9 mouse cellular contexts compared by ENCODE assay signal in genomic region chr12:112793601-112794355, GRCm38 (mm10). TPM values are rescaled to one million over a fixed set of nuclear protein-coding genes. Genes with fewer than 3 reads are reported as not detected.
DNase-seq lines count a peak whose midpoint lies in the region; ATAC-seq and TF ChIP-seq lines count a peak whose summit lies in the region.
"Had no signal": no experiment of that assay in that cellular context is flagged by ENCODE, and none has a peak within 500 bp of the region (broad histone marks: within the 10 kb centered on the region; RNA-seq: fewer than 3 reads in every experiment).

No protein-coding gene starts in this region.

- no peak; the same call in 1 of the 2 replicates for ATAC-seq in intestine, embryonic 14.5 days (replicated peaks; ENCODE audit: low FRiP score, low TSS enrichment, low read depth)
- no peak for ATAC-seq in intestine, postnatal 0 days
- ATAC-seq in heart, embryonic 12.5 days (ENCODE audit: insufficient number of reproducible peaks, low FRiP score): peak; percentile 75

- H3K4me1 ChIP-seq in intestine, embryonic 14.5 days (replicated peaks; ENCODE audit: control insufficient read depth, insufficient read depth, low read length): peaks cover 53% of the 10 kb centered on the region
- H3K4me1 ChIP-seq in intestine, postnatal 0 days (replicated peaks; ENCODE audit: control insufficient read depth, insufficient read depth, low read length): 0 out of 2 replicates have a peak, but pooled peaks cover 5% of the 10 kb centered on the region
- peaks cover 55% of the 10 kb centered on the region for H3K4me1 ChIP-seq in heart, embryonic 12.5 days (replicated peaks)

- 0 out of 2 replicates have a peak overlapping the region, but pooled peaks have one; percentile 22 for H3K27ac ChIP-seq in intestine, embryonic 14.5 days (ENCODE audit: low read depth)
- H3K27ac ChIP-seq in intestine, postnatal 0 days (ENCODE audit: low read depth, low read length): no peak overlapping the region
- peak overlapping the region; percentile 70 for H3K27ac ChIP-seq in heart, embryonic 12.5 days (ENCODE audit: poor library complexity, severe bottlenecking)
- H3K27ac ChIP-seq: liver, embryonic 13.5 days had no signal

- H3K9me3 ChIP-seq in intestine, embryonic 14.5 days (ENCODE audit: control insufficient read depth, low read length): no peaks in the 10 kb centered on the region
- no peaks in the 10 kb centered on the region for H3K9me3 ChIP-seq in intestine, postnatal 0 days (ENCODE audit: control insufficient read depth)
- no peaks in the 10 kb centered on the region for H3K9me3 ChIP-seq in heart, embryonic 12.5 days (replicated peaks)
- H3K9me3 ChIP-seq: liver, embryonic 13.5 days had no signal

- H3K9ac ChIP-seq in intestine, embryonic 14.5 days (ENCODE audit: low read length): no peak overlapping the region
- H3K9ac ChIP-seq in intestine, postnatal 0 days (ENCODE audit: low read depth, low read length): no peak overlapping the region
- no peak overlapping the region for H3K9ac ChIP-seq in heart, embryonic 12.5 days
- H3K9ac ChIP-seq: liver, embryonic 13.5 days had no signal

- no peak for DNase-seq in intestine, embryonic 14.5 days (ENCODE audit: low spot score)
- DNase-seq in adrenal gland, postnatal 10 days: peak; percentile 80
- DNase-seq in lung, postnatal 36 days: peak; percentile 78
- DNase-seq in spleen, postnatal 4 days (ENCODE audit: low spot score in 2 of 2): no peak
- no peak for DNase-seq in layer of hippocampus, postnatal 14 days (ENCODE audit: low spot score in 2 of 2)
- DNase-seq in left cerebral cortex, adult 8-10 months (ENCODE audit: low spot score in 2 of 2): no peak
- DNase-seq: liver, embryonic 13.5 days had no signal

- WGBS in intestine, embryonic 14.5 days: 64% methylated on average over 13 of the region's 13 CpGs
- WGBS in intestine, postnatal 0 days: 63% methylated on average over 13 of the region's 13 CpGs
- WGBS in heart, embryonic 12.5 days: 55% methylated on average over 13 of the region's 13 CpGs

- H3K27me3 ChIP-seq in intestine, embryonic 14.5 days (replicated peaks; ENCODE audit: control insufficient read depth, insufficient read depth, low read length): no peaks in the 10 kb centered on the region
- 0 out of 2 replicates have a peak, but pooled peaks cover 3% of the 10 kb centered on the region for H3K27me3 ChIP-seq in intestine, postnatal 0 days (replicated peaks; ENCODE audit: control insufficient read depth, insufficient read depth, low read length)
- H3K27me3 ChIP-seq in heart, embryonic 12.5 days (replicated peaks): peaks cover 21% of the 10 kb centered on the region

- H3K4me3 ChIP-seq in intestine, embryonic 14.5 days (ENCODE audit: low read depth, low read length): no peak overlapping the region
- no peak overlapping the region for H3K4me3 ChIP-seq in intestine, postnatal 0 days (ENCODE audit: low read depth, low read length)
- no peak overlapping the region for H3K4me3 ChIP-seq in heart, embryonic 12.5 days
- H3K4me3 ChIP-seq: liver, embryonic 13.5 days had no signal

- H3K36me3 ChIP-seq in intestine, embryonic 14.5 days (ENCODE audit: control insufficient read depth, insufficient read depth, low read length): no peaks in the 10 kb centered on the region
- no peaks in the 10 kb centered on the region for H3K36me3 ChIP-seq in intestine, postnatal 0 days (ENCODE audit: control insufficient read depth, insufficient read depth)
- no peaks in the 10 kb centered on the region for H3K36me3 ChIP-seq in heart, embryonic 12.5 days
- H3K36me3 ChIP-seq: liver, embryonic 13.5 days had no signal

- no peak for TF ChIP-seq CTCF in intestine, postnatal 0 days (IDR thresholded peaks at IDR 0.05; ENCODE audit: low read depth)

- peak overlapping the region; percentile 36; the same call in 1 of the 2 replicates for H3K4me2 ChIP-seq in intestine, embryonic 14.5 days (ENCODE audit: low read length)
- no peak overlapping the region; the same call in 1 of the 2 replicates for H3K4me2 ChIP-seq in intestine, postnatal 0 days (replicated peaks; ENCODE audit: low read depth)
- H3K4me2 ChIP-seq in heart, embryonic 12.5 days: peak overlapping the region; percentile 48
- H3K4me2 ChIP-seq: liver, embryonic 13.5 days had no signal

RNA-seq across cellular contexts. Expression of gene Ahnak2, which starts 8.7 kb away (rescaled TPM):
- polyA plus RNA-seq in intestine, embryonic 14.5 days (2014; fragmentation: Nextera tagmentation; extraction: Ambion mirVana): 2.9 and 3.1 TPM in 2 replicates
- polyA plus RNA-seq in intestine, postnatal 0 days (2015; fragmentation: Nextera tagmentation; extraction: Ambion mirVana): 1.6 TPM in 2 replicates
- 10 to 100 TPM in 1 of 2 experiments, 1 to 10 TPM in 1; 9.4 to 13.5 TPM for total RNA-seq in adrenal gland, postnatal 10 days (2021)
- 1.3 and 1.4 TPM in 2 replicates for polyA plus RNA-seq in heart, embryonic 12.5 days (2016; fragmentation: Nextera tagmentation; extraction: Ambion mirVana)
- 1 to 10 TPM; 4.9 to 7.8 TPM for total RNA-seq in layer of hippocampus, postnatal 14 days (2021)
- 1 to 10 TPM; 7.5 to 9.3 (median 8.1) TPM for total RNA-seq in left cerebral cortex, adult 8-10 months (2022)

RNA-seq across cellular contexts. Expression of gene Clba1, which starts 15.0 kb away (rescaled TPM):
- 4.3 and 7.0 TPM in 2 replicates for polyA plus RNA-seq in intestine, embryonic 14.5 days (2014; fragmentation: Nextera tagmentation; extraction: Ambion mirVana)
- polyA plus RNA-seq in intestine, postnatal 0 days (2015; fragmentation: Nextera tagmentation; extraction: Ambion mirVana): 3.6 TPM in 2 replicates
- 1 to 10 TPM; 4.4 to 5.1 TPM for total RNA-seq in adrenal gland, postnatal 10 days (2021)
- polyA plus RNA-seq in heart, embryonic 12.5 days (2016; fragmentation: Nextera tagmentation; extraction: Ambion mirVana): 9.5 and 9.6 TPM in 2 replicates
- total RNA-seq in layer of hippocampus, postnatal 14 days (2021): 10 to 100 TPM; 13.2 to 13.7 TPM
- total RNA-seq in left cerebral cortex, adult 8-10 months (2022): 10 to 100 TPM; 15.1 to 16.5 (median 16.1) TPM

RNA-seq across cellular contexts. Expression of gene Pld4, which starts 33.3 kb away (rescaled TPM):
- 12.6 and 13.0 TPM in 2 replicates for polyA plus RNA-seq in intestine, embryonic 14.5 days (2014; fragmentation: Nextera tagmentation; extraction: Ambion mirVana)
- 6.7 and 6.9 TPM in 2 replicates for polyA plus RNA-seq in intestine, postnatal 0 days (2015; fragmentation: Nextera tagmentation; extraction: Ambion mirVana)
- 10 to 100 TPM; 10.8 to 13.4 TPM for total RNA-seq in adrenal gland, postnatal 10 days (2021)
- polyA plus RNA-seq in heart, embryonic 12.5 days (2016; fragmentation: Nextera tagmentation; extraction: Ambion mirVana): 3.0 and 4.2 TPM in 2 replicates
- 10 to 100 TPM; 10.6 to 13.1 TPM for total RNA-seq in layer of hippocampus, postnatal 14 days (2021)
- total RNA-seq in left cerebral cortex, adult 8-10 months (2022): 10 to 100 TPM in 3 of 4 experiments, 1 to 10 TPM in 1; 10.0 to 22.8 (median 16.5) TPM

RNA-seq across cellular contexts. Expression of gene Cdca4, which starts 35.4 kb away (rescaled TPM):
- 116 and 126 TPM in 2 replicates for polyA plus RNA-seq in intestine, embryonic 14.5 days (2014; fragmentation: Nextera tagmentation; extraction: Ambion mirVana)
- polyA plus RNA-seq in intestine, postnatal 0 days (2015; fragmentation: Nextera tagmentation; extraction: Ambion mirVana): 22.6 and 24.1 TPM in 2 replicates
- 10 to 100 TPM; 20.2 to 23.1 TPM for total RNA-seq in adrenal gland, postnatal 10 days (2021)
- 47.2 and 49.2 TPM in 2 replicates for polyA plus RNA-seq in heart, embryonic 12.5 days (2016; fragmentation: Nextera tagmentation; extraction: Ambion mirVana)
- 1 to 10 TPM; 8.1 to 9.2 TPM for total RNA-seq in layer of hippocampus, postnatal 14 days (2021)
- total RNA-seq in left cerebral cortex, adult 8-10 months (2022): 10 to 100 TPM in 3 of 4 experiments, 1 to 10 TPM in 1; 9.5 to 12.3 (median 10.2) TPM

Comparison
In these comparisons a context has a peak if more than half of its experiments do, and no peak if none do; other contexts are left out.
1. DNase-seq: peak in adrenal gland, postnatal 10 days (single experiment) and lung, postnatal 36 days (single experiment); none in intestine, embryonic 14.5 days (single experiment), spleen, postnatal 4 days (0 of 2), layer of hippocampus, postnatal 14 days (0 of 2) and left cerebral cortex, adult 8-10 months (0 of 2).